Mouse (Mus musculus): Measurements from ENCODE around the gene Rrbp1. TPM values are rescaled to one million over a fixed set of nuclear protein-coding genes. Genes with fewer than 3 reads are reported as not detected.

Rrbp1 gene
- polyA plus RNA-seq, 1 experiment from 2014 or later, result 52.4 TPM

DNA sequence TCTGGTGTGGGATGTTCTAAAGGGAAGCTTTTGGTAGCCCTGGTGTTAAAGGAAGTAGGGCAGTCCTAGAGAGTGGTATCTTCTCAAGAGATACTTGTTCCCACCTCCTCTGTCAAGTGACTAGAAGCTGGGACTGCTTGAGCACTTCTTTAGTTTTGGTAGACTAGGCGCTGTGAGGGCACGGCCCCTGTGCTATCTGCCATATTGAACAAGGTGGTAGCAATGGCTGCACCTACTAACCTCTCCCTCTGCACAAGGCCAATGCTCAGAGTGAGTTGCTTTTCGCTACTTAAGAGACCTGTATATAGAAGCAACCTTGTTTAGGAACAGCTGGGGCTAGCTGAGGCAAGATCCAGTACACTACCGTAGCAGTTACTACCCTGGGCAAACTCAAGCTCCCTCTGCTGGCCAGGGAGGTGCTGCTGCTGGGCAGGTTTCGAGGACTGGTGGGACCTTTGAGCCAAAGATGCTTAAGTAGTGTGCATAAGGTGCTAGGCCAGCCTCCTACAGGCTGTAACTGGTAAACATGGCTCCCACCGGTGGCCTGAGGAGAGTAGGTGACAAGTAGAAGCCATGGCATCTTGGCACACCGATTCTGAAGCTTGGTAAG lies 65.5 kb downstream of the Rrbp1 start:
- no peaks in the 10 kb centered on the region for H3K9me3 ChIP-seq (replicated peaks; ENCODE audit: control insufficient read depth, low read length)
- peaks cover 37% of the 10 kb centered on the region for H3K4me1 ChIP-seq (ENCODE audit: control insufficient read depth, insufficient read depth, low read length)
- H3K27ac ChIP-seq (ENCODE audit: low read length), result no peak overlapping the region
- peaks cover 76% of the 10 kb centered on the region for H3K36me3 ChIP-seq (ENCODE audit: control insufficient read depth, insufficient read depth)
- no peak overlapping the region for H3K4me2 ChIP-seq (ENCODE audit: low read depth, low read length)
- 83% methylated on average over 7 of the region's 7 CpGs for WGBS
- no peak overlapping the region for H3K9ac ChIP-seq (ENCODE audit: low read length)
- no peaks in the 10 kb centered on the region for H3K27me3 ChIP-seq (ENCODE audit: control insufficient read depth, insufficient read depth, low read length)
- no peak for ATAC-seq (replicated peaks; ENCODE audit: extremely low read depth, insufficient read depth, low FRiP score)
- no peak overlapping the region for H3K4me3 ChIP-seq (ENCODE audit: low read length)

DNA sequence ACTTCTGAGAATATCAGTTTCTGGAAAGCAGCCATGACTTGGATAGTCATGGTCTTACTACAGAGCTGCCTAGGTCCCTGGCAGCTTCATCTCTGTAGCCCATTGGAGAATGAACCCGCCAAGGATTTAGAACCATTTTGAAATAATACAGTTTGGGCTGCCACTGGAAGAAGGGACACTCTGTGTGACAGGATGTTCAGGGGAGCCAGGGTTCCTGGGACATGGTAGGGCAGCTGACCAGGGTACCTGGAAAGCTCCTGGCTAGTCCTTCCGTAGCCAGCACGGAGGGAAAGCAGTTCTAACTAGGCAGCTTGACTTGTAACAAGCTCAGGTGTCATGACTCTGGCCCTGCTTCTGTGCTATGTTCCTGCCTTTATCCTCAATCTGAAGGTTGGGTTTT lies 66.3 kb downstream of the Rrbp1 start:
- no peak overlapping the region for H3K4me3 ChIP-seq (ENCODE audit: low read length)
- H3K27ac ChIP-seq (ENCODE audit: low read length), result no peak overlapping the region
- H3K4me1 ChIP-seq (ENCODE audit: control insufficient read depth, insufficient read depth, low read length), result peaks cover 35% of the 10 kb centered on the region
- H3K9me3 ChIP-seq (replicated peaks; ENCODE audit: control insufficient read depth, low read length), result no peaks in the 10 kb centered on the region
- 90% methylated on average over 3 of the region's 3 CpGs for WGBS
- H3K9ac ChIP-seq (ENCODE audit: low read length), result no peak overlapping the region
- no peak for ATAC-seq (replicated peaks; ENCODE audit: extremely low read depth, insufficient read depth, low FRiP score)
- H3K4me2 ChIP-seq (ENCODE audit: low read depth, low read length), result no peak overlapping the region
- peaks cover 78% of the 10 kb centered on the region for H3K36me3 ChIP-seq (ENCODE audit: control insufficient read depth, insufficient read depth)
- no peaks in the 10 kb centered on the region for H3K27me3 ChIP-seq (ENCODE audit: control insufficient read depth, insufficient read depth, low read length)

DNA sequence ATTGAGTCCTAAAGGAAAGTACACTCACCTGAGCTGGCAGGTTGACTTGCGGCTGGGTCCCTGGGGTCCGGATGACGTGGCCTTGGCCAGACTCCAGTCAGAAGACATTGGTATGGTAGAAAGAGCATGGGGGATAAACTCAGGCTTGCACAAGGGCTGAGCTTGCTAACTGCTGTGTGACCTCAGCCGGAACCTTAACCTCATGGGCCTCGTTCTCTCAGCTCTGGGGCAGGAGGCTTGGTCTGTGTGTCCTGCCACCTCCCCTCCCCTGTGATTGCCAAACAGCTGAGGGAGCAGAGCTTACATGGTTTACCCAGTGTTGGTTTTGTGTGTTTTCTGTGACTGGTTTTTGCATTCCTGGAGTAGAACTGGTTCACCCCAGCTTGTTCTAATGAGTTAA lies 70.7 kb downstream of the Rrbp1 start:
- WGBS, result 82% methylated on average over 5 of the region's 5 CpGs
- Histone ChIP-seq H3K9me3 (replicated peaks; ENCODE audit: control insufficient read depth, low read length) (no peaks in the 10 kb centered on the region), H3K4me2 (ENCODE audit: low read depth, low read length) (no peak overlapping the region), H3K4me1 (ENCODE audit: control insufficient read depth, insufficient read depth, low read length) (peaks cover 10% of the 10 kb centered on the region), H3K36me3 (ENCODE audit: control insufficient read depth, insufficient read depth) (peaks cover 51% of the 10 kb centered on the region), H3K27ac (ENCODE audit: low read length) (no peak overlapping the region), H3K27me3 (ENCODE audit: control insufficient read depth, insufficient read depth, low read length) (no peaks in the 10 kb centered on the region), H3K9ac (ENCODE audit: low read length) (no peak overlapping the region), H3K4me3 (ENCODE audit: low read length) (no peak overlapping the region)
- no peak for ATAC-seq (replicated peaks; ENCODE audit: extremely low read depth, insufficient read depth, low FRiP score)

DNA sequence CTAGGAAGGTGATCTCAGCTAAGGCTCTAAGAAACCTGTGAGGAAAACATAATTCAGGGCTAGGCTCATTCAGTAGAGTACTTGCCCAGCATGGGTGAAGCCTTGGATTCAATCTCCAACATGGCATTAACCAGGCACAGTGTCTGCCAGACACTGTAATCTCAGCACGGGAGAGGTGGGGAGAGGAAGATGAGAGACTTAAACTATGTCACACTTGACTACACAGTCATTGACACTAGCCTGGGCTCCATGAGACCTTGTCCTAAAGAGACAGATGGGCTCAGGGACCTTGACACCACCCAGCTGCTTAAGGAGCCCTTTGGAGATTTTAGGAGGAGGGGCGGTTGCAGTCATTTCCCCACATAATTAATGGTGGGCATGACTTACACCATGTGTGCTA lies 73.2 kb downstream of the Rrbp1 start:
- WGBS, result 56% methylated on average over 2 of the region's 2 CpGs

DNA sequence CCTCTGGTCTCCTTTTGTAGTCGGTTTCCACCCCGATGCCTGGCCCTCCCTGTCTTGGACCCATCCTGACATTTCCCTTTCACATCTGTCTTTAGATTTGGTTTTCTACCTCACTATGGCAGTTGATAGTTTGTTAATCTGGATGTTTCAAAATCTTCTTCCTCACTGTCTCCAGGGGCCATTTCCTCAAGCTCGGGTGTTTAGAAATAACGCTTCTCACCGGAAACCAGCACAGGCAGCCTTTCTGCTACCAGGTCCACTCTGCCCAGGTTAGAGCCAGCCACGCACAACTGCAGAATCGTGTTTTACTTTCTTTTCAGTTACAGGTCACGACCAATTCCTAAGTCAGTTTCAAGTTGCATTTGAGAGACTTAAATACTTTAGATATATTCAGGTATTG lies 76.6 kb downstream of the Rrbp1 start:
- Histone ChIP-seq H3K36me3 (ENCODE audit: control insufficient read depth, insufficient read depth) (peaks cover 4% of the 10 kb centered on the region), H3K27ac (ENCODE audit: low read length) (no peak overlapping the region), H3K4me3 (ENCODE audit: low read length) (no peak overlapping the region), H3K4me2 (ENCODE audit: low read depth, low read length) (no peak overlapping the region), H3K9ac (ENCODE audit: low read length) (no peak overlapping the region), H3K9me3 (replicated peaks; ENCODE audit: control insufficient read depth, low read length) (no peaks in the 10 kb centered on the region), H3K27me3 (ENCODE audit: control insufficient read depth, insufficient read depth, low read length) (no peaks in the 10 kb centered on the region), H3K4me1 (ENCODE audit: control insufficient read depth, insufficient read depth, low read length) (peaks cover 29% of the 10 kb centered on the region)
- no peak for ATAC-seq (replicated peaks; ENCODE audit: extremely low read depth, insufficient read depth, low FRiP score)
- WGBS, result 77% methylated on average over 8 of the region's 8 CpGs

More for the DNA sequence above, 73.2 kb downstream of the Rrbp1 start:
- Histone ChIP-seq H3K27me3 (ENCODE audit: control insufficient read depth, insufficient read depth, low read length) (no peaks in the 10 kb centered on the region), H3K4me2 (ENCODE audit: low read depth, low read length) (no peak overlapping the region), H3K27ac (ENCODE audit: low read length) (no peak overlapping the region), H3K4me3 (ENCODE audit: low read length) (no peak overlapping the region), H3K36me3 (ENCODE audit: control insufficient read depth, insufficient read depth) (peaks cover 29% of the 10 kb centered on the region), H3K9me3 (replicated peaks; ENCODE audit: control insufficient read depth, low read length) (no peaks in the 10 kb centered on the region), H3K9ac (ENCODE audit: low read length) (no peak overlapping the region), H3K4me1 (ENCODE audit: control insufficient read depth, insufficient read depth, low read length) (peaks cover 12% of the 10 kb centered on the region)
- no peak for ATAC-seq (replicated peaks; ENCODE audit: extremely low read depth, insufficient read depth, low FRiP score)

DNA sequence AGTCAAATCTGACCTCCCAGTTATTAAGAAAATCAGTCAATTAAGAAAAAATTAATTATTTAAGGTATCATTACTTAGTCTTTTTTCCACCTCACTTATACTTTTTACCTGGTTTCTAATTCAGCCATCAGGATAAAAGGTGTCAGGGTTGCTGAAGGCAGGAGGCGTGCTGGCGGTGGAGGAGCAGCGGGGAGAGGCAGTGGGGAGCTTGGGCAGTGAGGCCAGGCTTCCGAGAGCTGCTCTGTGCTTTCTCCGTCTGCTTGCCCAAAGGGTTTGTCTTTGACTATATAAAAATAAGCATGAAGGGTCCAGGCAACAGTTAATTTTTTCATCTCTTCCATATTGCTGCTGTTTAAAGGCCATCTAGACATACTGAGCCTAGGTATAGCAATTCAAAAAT lies 77.5 kb downstream of the Rrbp1 start:
- no peak for ATAC-seq (replicated peaks; ENCODE audit: extremely low read depth, insufficient read depth, low FRiP score)
- no peaks in the 10 kb centered on the region for H3K9me3 ChIP-seq (replicated peaks; ENCODE audit: control insufficient read depth, low read length)
- H3K27ac ChIP-seq (ENCODE audit: low read length), result no peak overlapping the region
- no peak overlapping the region for H3K4me3 ChIP-seq (ENCODE audit: low read length)
- no peaks in the 10 kb centered on the region for H3K27me3 ChIP-seq (ENCODE audit: control insufficient read depth, insufficient read depth, low read length)
- 74% methylated on average over 5 of the region's 5 CpGs for WGBS
- H3K9ac ChIP-seq (ENCODE audit: low read length), result no peak overlapping the region
- peaks cover 29% of the 10 kb centered on the region for H3K4me1 ChIP-seq (ENCODE audit: control insufficient read depth, insufficient read depth, low read length)
- no peak overlapping the region for H3K4me2 ChIP-seq (ENCODE audit: low read depth, low read length)
- peaks cover 2% of the 10 kb centered on the region; the same call in 1 of the 2 replicates for H3K36me3 ChIP-seq (ENCODE audit: control insufficient read depth, insufficient read depth)

DNA sequence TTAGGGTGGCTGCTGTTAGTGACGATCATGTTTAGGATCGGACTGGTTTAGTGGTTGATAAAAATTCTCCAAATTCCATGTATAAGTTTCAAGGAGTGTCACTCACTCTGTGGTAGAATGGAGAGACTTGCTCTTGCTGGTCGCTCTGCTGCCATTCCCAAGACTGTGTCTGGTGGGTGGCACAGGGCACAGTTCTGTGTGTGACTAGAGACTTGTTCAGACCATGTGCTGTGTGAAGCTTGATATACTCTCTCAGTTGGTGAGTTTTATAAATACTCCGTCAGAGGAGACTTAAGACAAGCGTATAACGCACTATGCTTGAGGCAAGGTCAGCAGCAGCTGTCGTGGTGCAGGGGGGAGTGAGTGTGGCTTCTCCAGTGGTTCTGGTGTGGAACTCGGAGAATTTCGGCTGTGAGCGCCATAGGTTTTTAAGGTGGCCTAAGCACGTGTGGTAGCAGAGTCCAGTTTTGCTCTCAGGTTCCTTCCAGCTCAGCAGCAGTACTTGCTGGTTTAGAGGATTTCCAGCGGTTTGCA lies 78.7 kb downstream of the Rrbp1 start:
- 56% methylated on average over 12 of the region's 12 CpGs for WGBS
- no peak for ATAC-seq (replicated peaks; ENCODE audit: extremely low read depth, insufficient read depth, low FRiP score)
- Histone ChIP-seq H3K4me3 (ENCODE audit: low read length) (no peak overlapping the region), H3K9me3 (replicated peaks; ENCODE audit: control insufficient read depth, low read length) (no peaks in the 10 kb centered on the region), H3K27me3 (ENCODE audit: control insufficient read depth, insufficient read depth, low read length) (no peaks in the 10 kb centered on the region), H3K4me2 (ENCODE audit: low read depth, low read length) (no peak overlapping the region), H3K9ac (ENCODE audit: low read length) (no peak overlapping the region), H3K27ac (ENCODE audit: low read length) (no peak overlapping the region), H3K36me3 (ENCODE audit: control insufficient read depth, insufficient read depth) (no peaks in the 10 kb centered on the region), H3K4me1 (ENCODE audit: control insufficient read depth, insufficient read depth, low read length) (peaks cover 20% of the 10 kb centered on the region)

DNA sequence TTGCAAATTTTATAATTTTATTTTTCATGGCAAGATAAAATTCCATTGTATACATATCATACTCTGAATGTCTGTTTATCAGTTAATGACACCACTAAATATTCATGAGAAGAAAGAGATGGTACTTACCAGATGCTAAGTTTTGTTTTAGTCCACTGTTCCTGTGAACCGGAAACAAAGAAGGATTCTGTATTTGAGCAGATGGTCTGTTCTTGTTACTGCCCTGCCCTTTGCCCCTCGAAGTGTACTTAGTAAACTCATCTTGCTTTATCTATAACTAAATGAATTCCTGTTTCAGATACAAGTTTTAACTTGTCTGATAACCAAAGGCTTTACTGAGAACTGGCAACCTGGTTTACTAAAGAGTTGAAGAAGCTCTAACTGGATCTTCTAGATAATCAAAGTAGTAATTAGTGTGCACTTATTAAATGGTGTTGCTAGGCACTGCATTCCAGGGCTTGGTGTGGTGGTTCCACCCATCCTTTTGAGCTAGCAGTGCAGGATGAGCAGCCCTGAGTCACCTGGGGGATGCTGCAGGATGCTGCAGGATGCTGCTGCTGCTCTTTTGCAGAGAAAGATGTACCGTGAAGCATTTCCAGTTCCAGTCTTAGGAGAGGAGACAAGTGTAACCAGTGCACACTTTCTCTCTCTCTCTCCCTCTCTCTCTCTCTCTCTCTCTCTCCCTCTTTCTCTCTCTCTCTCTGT lies 81.3 kb downstream of the Rrbp1 start:
- Histone ChIP-seq H3K9me3 (replicated peaks; ENCODE audit: control insufficient read depth, low read length) (no peaks in the 10 kb centered on the region), H3K9ac (ENCODE audit: low read length) (no peak overlapping the region)
- WGBS, result 55% methylated on average over 3 of the region's 3 CpGs

DNA sequence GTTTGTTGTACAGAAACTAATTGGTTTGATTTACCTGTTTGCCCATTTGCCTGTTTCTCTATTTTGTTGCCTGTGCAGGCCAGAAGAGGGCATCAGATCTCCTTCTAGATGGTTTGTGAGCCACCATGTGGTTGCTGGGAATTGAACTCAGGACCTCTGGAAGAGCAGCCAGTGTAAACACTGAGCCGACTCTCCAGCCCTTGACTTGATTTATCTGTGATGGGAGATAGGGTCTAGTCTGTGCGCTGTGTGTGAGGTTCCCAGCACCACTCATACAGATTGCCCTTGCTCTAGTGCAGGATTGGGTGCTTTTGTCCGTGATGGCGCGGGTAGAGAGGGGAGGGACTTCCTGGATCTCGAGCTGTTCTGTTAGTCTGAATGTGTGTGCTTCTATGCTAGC lies 85.2 kb downstream of the Rrbp1 start:
- Histone ChIP-seq H3K9me3 (replicated peaks; ENCODE audit: control insufficient read depth, low read length) (no peaks in the 10 kb centered on the region), H3K9ac (ENCODE audit: low read length) (no peak overlapping the region), H3K4me3 (ENCODE audit: low read length) (no peak overlapping the region), H3K27me3 (ENCODE audit: control insufficient read depth, insufficient read depth, low read length) (no peaks in the 10 kb centered on the region), H3K4me2 (ENCODE audit: low read depth, low read length) (no peak overlapping the region), H3K4me1 (ENCODE audit: control insufficient read depth, insufficient read depth, low read length) (peaks cover 32% of the 10 kb centered on the region), H3K27ac (ENCODE audit: low read length) (no peak overlapping the region), H3K36me3 (ENCODE audit: control insufficient read depth, insufficient read depth) (no peaks in the 10 kb centered on the region)
- WGBS, result 87% methylated on average over 6 of the region's 6 CpGs
- ATAC-seq (replicated peaks; ENCODE audit: extremely low read depth, insufficient read depth, low FRiP score), result no peak

More for the DNA sequence above, 81.3 kb downstream of the Rrbp1 start:
- no peak for ATAC-seq (replicated peaks; ENCODE audit: extremely low read depth, insufficient read depth, low FRiP score)
- H3K27me3 ChIP-seq (ENCODE audit: control insufficient read depth, insufficient read depth, low read length), result no peaks in the 10 kb centered on the region
- no peak overlapping the region for H3K4me2 ChIP-seq (ENCODE audit: low read depth, low read length)
- H3K4me3 ChIP-seq (ENCODE audit: low read length), result no peak overlapping the region
- H3K27ac ChIP-seq (ENCODE audit: low read length), result no peak overlapping the region
- peaks cover 23% of the 10 kb centered on the region for H3K4me1 ChIP-seq (ENCODE audit: control insufficient read depth, insufficient read depth, low read length)
- H3K36me3 ChIP-seq (ENCODE audit: control insufficient read depth, insufficient read depth), result no peaks in the 10 kb centered on the region

Data from heart, embryonic 16.5 days (tissue).